Mouse (Mus musculus): ENCODE measurements around the gene Klhl32. TPM values are rescaled to one million over a fixed set of nuclear protein-coding genes. Genes with fewer than 3 reads are reported as not detected.
"Not testable (repeated sequence)": the region's sequence is repeated elsewhere in the genome, so short reads cannot be mapped to it uniquely, and the experiment has no call there.

Klhl32 gene
- 10 to 100 TPM in 1 of 4 experiments, 1 to 10 TPM in 3; 5.4 to 10.4 (median 7.4) TPM for total RNA-seq (2022)

DNA sequence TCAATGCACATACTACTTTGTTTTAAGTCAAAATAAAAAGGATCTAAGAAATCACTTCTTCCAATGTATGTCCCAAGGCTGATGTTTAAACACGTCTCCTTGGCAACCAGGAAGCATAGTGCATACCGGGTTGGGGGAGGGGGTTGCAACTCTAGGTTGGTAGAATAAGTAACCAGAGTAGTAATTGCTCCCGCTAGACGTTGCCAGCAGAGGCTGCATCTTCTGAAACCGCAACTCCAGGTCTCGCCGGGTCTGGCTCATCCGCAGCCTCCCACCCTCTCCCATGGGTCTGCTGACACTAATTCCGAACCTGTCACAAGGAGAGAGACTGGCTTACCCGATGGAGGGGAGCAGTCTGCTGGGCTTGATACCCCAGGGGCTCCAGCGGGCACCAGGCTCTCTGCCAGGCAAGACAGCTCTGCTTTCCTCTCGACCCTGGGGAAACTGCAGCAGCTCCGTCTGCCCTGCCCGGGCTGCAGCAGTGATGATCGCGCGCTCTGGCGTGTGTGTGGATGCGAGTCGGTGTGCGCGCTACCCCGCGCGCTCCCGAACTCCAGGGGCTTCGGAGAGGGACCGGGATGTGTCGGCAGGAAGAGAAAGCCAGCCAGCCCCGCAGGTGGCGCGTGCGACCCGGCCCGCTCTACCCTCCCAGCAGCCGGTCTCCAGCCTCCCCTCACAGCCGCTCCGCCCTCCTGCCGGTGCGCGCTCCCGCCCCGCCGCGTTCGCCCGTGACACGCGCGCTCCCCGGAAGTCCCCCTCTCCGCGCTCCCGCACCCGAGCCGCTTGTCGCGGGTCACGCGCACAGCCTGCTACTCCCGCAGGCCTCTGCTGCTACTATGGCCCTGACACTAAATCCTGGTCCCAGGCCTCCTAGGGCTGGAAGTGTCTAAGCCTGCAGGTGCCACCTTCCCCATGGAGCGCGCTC, at the start of gene Klhl32:
Gene Klhl32, minus strand, starts transcription at position 724 of the 925 bp plus-strand sequence.
- DNase-seq, result peak; percentile 58

DNA sequence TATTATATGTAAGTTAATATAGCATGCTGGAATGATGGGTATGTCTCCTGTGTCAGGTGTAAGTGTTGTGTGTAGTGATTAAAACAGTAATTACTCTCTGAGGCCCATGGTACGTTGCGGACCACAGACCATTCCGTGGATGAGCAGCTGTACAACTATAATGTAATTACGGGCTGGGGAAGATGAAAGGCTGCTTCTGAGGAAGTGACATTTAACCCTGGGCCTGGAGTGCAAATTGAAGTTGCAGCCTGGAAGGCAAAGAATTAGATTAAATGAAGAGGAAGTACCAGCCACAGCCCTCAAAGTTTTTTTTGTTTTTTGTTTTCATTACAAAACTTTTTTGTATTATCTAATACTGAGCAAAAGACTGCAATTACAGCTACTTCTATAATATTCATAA, 48.2 kb upstream of the Klhl32 start:
- no peak for DNase-seq

DNA sequence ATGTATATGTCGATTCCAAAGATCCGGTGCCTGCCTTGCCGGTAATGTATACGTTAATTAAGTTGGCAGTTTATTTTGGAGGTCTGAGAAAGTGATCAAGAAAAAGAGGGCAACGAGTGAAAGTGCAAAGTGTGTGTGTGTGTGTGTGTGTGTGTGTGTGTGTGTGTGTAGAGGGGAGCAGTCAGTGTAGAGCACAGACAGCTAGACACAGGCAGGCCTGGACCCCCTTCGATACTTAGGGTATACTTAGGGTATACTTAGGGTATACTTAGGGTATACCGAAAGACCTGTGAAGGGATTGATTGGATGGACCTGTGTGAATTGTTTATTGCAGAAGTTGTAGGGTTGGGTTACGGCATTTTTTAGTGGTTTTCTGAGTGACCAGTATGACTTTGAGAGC, 47.7 kb upstream of the Klhl32 start:
- no peak for DNase-seq

DNA sequence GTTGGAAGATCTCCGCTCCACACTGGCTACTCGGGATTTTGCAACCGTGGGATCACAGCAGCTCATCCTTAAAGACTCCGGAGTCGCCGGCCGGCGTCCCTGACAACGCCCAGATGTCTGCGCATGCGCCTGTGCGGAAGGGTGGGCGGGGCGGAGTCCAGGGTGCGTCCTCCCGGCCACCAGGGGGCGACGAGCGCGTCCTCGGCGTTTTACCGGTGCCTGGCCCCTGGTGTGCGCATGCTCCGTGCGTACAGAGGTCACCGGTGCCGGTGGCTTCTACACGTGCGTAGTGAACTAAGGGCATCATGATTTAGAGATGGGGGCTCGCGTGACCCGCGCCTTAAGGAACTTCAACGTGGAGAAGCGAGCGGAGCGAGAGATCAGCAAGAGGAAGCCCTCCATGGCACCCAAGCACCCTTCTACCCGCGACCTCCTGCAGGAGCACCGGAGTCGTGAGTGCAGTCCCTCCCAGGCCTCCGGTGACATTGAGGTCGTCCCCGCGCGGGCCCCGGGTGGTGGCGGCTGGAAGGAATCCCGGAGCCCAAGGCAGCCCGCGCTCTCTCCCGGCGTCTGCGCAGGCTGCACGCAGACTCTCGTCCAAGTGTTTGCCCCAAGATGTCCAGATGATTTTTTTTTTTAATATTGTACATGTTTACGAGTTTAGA, 47.1 kb upstream of the Klhl32 start, which contains the start of gene Ndufaf4:
Gene Ndufaf4, plus strand, starts transcription at position 233 of the 665 bp plus-strand sequence.
- DNase-seq, result peak; percentile 93

DNA sequence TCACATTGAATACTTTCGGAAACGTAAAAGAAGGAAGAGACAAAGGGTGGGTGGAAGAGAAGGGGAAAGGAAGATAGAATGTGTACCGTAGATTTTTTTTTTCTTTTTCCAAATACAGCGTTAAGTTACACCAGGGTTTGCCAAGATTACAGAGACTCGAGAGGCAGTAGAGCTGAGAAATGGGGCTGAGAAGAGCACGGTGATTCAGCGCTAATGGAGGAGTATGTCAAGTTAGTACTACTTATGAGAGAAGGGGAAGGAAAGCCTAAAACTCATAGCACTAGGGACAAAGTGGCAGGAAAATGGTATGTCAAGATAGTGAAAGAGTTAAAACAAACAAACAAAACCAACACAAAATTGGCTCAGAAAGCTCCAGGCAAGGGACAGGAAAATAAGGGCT, 46.4 kb upstream of the Klhl32 start:
- no peak for DNase-seq

DNA sequence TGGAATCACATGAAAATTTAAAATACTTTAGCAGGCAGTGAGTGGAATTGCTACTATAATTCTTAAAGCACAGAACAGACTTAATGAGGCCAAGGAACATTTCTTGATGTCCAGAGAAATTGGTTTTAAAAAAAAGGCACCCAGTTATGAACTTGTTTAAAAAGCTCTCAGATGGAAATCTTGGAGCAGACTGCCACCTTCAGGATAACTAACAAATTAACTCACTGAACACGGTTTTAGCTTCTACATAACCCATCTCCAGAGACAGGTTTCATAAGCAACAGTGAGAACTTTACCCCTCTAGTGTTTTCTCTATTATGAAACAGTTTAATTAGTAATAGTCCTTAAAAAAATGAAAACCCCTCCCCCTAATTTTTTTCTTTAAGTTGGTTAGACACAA, 45.9 kb upstream of the Klhl32 start:
- DNase-seq, result no peak

DNA sequence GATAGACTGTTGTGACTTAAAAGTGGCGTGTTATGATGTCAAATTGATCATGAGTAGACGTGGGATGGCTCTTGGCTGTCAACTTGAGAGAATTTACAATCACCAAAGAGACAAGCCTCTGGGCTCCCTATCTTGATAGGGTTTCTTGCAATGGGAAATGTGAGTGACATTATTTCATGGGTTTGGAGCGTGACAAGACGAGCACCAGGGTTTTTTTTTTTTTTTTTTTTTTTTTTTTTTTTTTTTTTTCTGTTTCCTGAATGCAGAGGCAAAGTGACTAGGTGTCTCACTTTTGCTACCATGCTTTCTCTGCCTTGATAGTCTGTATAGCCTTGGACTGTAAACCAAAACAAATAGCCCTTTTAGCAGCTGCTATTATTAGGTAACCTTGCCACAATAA, 43.7 kb upstream of the Klhl32 start:
- DNase-seq, result no peak

DNA sequence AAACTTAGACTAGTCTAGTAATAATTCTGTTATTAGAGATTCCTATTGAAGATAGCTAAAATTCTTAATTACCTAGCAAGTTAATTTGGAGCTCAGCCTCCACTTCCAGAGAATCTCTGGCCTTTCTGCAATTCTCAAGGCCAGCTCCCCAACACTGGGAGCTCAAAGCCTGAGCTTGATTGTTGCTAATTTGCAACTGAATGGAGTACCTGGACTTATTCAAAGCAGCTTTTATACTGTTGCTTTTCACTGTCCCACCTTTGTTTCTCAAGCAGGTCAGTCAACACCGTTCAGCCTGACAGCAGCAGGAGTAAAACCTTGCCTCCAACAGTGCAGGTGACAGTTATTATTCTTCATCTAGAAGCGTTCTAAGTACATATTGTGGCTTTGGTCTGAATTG, 41.4 kb upstream of the Klhl32 start:
- not testable (repeated sequence) for DNase-seq

DNA sequence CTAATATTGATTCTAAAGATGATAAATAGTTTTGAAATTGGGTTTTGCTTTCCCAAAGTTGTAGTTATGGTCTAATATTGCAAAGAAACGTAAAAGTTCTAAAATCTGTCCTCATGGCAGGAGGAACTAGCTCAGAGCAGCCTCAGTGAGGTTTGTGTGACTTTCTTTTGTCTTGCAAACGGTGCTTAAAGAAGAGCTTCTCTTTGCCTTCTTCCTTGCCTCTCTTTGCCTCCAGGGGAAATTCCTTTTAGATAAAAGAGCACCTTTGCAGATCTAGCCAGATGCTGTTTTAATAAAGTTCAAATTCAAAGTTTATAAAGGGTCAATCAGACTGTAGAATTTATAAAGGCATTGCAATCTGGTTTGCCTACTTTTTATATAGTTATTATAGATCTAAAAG, 38.5 kb upstream of the Klhl32 start:
- not testable (repeated sequence) for DNase-seq

DNA sequence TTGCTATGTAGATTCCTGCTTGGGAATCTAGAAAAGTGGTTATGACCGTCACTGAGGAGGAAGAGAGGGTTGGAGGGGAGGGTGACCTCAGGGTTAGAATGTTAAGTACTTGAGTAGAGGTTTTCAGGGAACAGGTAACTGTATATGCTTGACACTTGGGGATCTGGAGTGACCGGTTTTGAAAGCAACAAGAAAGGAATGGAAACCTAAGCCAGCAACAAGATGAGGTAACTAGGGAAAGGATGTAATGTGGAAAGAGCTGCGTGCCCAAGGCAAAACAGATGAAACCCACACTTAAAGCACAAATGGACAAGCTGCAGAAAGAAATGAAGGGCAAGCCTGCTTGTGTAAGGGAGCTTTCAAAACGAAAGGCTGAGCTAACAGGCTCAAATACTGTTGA, 18.3 kb upstream of the Klhl32 start:
- no peak for DNase-seq

DNA sequence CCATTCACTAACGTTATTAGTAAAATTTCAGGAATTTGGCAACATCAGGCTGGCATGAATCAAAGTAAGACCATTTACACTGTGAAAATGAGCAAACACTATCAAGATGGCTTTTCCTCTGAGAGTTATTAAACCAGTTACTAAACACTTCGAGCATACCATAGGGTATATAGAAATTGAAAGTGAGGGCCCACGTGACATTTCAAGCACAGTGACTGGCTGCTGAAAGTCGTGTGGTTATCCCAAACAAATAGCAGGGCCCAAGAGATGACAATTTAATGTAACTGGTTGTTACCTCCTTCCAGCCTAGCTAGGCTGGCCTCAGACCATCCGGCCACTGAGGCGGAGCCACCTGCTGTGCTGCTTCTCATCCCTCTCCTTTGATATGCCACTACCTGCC, 14.8 kb upstream of the Klhl32 start:
- DNase-seq, result no peak

DNA sequence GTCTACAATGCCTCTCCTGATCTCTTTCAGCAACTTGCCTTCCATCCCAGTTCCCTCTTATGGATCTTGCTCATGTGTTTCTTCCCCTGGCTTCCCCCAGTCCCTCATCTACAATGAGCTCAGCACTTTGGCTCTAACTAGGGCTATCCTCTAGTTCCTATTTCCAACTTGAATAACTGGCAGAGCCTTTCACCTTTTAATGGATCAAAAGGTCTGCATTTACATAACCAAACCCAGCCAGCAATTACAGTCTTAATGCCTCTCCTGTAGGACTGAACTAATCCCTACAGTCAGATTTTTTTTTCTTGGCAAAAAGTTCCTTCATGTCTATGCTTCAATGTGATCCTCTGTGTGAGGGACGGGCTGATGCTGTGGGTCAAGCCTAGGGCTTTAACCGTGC, 3.5 kb downstream of the Klhl32 start:
- no peak for DNase-seq

DNA sequence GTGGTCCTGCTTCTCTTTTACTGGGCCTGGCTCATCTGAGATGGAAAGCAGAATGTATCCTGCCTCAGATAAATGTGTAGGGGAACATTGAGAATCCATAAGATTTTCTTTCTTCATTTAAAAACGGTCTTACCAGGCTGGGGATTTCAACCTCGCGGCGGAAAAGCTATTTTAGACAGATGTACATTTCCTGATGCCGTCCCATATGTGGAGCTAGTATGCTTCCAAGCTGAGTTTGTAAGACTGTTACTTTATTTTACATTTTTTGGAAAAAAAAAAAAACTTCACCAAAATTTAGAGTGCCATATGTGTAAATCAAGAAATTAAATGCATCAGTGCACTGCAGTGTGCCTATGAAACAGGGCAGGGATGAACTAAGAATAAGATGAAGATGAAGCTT, 5.4 kb downstream of the Klhl32 start:
- no peak for DNase-seq

DNA sequence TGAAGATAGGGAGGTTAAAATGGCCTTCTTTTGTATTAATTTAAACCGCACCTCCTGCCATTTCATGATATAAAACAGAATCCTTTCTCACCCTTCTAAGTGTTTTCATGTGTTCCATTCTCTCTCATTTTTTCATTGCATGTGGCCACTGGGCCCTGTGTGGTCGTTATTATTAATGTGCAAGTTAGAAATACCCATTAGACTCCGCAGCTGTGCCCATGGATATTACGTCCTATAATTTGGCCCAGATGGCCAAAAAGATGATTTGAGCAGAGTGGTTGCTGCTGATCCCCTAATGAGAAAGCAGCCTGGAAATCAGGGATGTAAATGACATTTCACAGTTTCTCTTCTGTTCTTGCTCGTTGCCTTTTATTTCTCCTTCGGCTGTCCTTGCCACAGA, 12.4 kb downstream of the Klhl32 start:
- DNase-seq, result no peak

DNA sequence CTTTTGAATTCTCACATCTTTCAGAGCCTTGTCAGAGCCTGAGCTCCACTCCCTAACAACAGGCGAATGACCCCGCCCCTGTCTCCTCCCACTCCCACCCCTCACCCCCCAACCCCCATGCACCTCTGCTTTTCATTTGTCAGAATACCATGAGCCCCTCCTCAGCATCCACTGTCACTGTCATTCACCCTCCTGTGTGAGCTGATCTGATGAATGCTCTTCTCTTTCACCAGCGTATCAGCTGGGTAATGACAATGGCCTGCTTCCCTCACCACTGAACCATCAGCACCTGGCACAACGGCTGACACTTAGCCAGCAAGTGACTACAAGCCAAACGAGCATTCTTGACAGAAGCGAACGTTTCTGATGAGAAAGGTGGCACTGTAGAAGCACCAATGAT, 15.4 kb downstream of the Klhl32 start:
- no peak for DNase-seq

DNA sequence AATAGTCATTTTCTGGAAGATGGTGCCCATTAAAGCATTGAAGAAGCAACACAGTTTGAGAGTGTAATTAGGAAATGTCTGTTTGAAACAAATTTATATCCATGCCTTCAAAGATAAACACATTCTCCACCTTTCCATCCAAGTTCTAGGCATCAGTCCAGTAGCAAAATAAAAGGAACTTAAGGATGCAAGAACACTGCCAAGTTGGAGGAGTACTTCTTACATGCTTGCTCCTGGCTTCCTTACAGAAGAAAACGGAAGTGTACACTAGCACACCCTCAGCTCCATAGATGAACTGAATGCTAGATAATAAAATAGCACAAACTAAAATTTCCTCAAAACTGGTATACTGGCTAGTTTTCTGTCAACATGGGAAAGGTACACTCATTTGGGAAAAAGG, 42.6 kb downstream of the Klhl32 start:
- no peak for DNase-seq

DNA sequence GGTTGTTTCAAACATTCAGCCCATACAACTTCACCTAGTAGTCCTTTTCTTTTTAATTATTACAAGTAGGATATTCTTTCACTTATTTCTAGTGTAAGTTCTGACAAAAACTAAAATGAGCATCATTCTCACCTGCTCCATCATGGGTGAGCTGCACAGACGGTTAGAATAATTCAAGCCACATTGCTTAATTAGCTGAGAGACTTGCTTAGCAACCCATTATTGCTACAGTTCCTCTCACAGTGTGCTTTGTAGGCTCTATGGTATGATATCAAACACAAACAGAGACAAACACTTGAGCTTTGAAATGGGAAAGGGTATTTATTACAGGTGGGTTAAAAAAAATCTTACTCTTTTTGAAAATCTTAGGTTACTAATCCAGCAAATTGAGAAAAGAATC, 49.0 kb downstream of the Klhl32 start:
- no peak for DNase-seq

DNA sequence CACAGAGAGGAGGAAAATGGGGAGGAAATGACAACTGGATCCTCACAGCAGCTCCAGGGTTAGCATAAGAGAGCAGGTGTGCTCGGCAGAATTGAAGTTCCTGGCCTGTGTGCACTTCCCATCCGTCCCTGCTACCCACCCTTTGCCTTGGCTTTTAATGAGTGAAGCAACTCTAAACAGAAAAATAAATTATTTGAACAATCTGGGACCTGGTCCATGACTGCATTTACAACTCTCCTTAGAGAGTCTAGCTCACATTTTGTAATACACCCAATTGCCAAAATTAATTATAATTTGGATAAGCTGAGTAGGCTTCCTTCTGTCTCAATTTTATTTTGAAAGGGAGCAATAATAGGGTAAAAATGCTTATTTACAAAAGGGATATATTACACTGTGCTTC, 49.6 kb downstream of the Klhl32 start:
- no peak for DNase-seq

DNA sequence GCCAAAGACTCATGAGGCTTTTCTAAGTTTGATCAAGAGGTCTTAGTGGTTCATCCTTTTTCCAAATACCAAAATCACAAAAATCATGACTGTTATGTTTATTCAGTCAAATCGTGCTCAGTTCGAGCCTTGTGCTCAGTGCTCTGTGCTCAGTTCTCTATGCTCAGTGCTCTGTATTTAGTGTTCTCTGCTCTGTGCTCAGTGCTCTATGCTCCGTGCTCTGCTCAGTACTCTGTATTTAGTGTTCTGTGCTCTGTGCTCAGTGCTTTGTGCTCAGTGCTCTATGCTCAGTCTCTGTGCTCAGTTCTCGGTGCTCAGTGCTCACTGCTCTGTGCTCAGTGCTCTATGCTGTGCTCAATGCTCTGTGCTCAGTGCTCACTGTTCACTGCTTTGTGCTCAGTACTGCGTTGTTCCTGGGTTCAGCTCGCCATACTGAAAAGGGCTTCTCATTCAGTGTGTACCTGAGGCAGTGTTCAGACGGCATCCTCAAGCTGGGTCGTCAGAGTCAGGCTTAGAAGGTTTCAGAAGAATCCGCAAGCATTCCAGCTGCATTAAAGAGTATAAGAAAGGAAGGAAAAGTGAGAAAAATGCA, 50.5 kb downstream of the Klhl32 start:
- no peak for DNase-seq

DNA sequence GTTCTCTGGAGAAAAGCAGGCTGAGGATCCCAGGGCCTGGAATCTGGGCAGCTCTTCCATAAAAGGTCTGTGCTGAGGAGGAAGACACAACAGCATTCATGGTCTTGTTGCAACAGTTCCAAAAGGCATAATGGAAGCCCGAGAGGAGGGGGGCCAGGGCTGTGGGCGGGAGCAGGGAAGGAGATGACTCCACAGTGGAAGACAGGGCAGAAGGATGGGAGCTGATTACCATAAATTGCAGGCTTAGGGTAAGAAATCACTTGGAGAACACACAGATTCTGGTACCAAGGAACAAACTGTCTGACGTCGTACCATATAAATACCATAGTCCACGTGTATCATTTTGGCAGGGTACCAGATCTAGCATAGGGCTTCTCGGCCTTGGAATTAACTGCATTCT, 51.9 kb downstream of the Klhl32 start:
- no peak for DNase-seq

DNA sequence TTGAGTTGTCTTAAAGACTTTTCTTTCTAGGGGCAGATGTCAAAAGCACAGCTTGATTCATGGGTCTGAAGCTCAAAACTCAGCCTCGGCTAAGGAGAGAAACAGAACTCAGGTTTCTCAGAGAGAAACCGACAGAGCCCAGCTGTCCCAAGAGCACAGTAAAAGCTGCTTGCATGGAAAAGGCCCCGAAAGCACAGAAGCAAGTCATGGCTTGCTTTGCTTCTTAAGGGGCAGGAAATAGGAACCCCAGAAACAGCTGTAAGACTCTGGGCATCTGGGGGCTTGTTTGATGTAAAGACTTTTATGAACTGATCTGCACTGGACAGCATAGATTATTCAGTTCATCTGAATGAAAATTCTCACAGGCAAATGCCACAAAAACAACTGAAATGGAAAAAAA, 53.1 kb downstream of the Klhl32 start:
- no peak for DNase-seq

DNA sequence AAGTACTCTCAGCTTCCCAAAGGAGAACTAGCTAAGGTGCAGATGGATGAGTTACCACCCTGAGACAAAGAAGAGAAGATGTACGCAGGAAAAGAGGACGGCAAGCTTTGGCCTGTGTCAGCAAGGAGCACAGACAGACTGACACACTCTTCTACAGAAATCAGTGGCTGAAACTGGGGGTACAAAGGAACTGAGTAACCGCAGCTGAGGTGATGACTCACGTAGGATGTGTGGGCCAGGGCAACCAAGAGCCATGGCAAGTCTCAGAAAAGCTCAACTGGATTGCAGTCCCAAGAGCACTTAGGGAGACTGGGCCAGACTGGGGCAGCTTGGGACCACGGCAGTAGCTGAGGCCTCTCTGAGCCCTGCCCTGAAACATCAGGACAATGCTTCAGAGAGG, 53.6 kb downstream of the Klhl32 start:
- DNase-seq, result no peak

DNA sequence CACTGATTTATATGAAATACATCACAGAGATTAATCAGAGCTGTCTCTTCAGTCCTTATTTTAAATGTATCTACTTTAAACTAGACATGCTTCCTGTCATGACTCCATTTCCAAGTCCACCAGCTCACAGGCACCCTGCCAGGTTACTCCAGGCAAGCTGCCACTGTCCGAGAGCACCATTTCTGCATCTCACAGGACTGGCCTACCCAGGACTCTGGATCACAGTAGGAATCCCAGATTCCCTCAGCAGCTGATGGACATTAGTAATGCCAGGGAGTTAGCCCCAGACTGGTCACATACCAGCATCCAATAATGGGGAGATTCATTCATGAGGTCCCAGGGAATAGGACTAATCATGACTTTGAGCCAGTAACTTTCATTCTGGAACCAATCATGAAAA, 54.7 kb downstream of the Klhl32 start:
- no peak for DNase-seq

DNA sequence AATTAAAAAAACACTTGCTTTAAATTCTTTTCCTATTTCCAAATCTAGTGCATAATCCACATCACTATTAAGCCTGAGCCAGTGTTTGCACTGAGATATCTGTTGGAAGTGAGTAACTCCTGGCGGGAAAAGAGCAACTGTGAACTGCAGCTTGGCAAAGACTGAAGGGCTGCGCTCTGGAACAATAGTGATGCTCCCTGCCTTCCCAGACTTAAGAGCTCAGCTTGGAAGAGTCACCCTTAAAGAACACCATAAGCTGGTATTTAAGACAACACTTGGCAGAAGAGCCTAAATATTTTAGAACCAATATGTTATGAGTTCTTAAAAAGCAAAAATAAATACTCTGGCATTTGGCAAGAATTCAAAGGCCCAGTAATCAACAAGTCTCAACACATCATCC, 55.7 kb downstream of the Klhl32 start:
- DNase-seq, result no peak
